Mouse (Mus musculus): ENCODE data around the gene Scnn1b.

Gene Scnn1b

DNA sequence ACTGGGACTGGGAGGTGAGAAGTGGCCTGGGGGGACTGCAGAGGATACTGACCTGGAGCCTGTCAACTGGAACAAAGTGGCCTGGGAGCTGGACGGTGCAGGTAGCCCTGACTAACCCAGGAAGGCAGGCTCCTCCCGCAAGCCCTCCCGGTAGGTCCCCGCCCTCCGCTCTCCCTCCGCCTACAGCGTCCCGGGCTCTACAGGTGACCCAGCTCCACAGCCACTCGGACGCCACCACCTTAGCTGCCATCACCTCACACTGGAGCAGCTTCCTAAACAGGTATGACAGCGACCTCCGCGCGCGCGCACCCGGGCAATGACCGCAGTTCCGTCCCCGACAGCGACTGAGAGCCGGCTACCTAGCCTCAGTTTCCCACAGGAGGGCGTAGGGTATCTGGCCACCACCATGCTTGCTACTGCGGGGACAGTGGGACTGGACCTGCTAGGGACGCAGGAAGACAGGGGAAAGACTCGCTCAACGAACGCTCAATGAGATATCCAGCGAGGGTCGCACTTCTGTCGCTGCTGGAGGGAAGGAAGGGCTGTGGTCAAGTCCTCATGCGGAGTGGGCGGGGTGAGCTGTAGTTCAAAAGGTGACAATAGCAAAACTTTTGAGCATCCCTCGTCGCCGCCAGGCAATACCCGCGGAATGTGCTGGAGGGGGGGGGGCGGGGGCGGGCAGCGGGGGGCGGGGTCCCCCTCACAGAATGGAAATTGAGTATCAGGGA is at the start of gene Scnn1b:
Scnn1b (plus strand) TSS at position 181 of the 728 bp plus-strand sequence.
- DNase-seq (ENCODE audit: low read depth, low spot score) = no peak

DNA sequence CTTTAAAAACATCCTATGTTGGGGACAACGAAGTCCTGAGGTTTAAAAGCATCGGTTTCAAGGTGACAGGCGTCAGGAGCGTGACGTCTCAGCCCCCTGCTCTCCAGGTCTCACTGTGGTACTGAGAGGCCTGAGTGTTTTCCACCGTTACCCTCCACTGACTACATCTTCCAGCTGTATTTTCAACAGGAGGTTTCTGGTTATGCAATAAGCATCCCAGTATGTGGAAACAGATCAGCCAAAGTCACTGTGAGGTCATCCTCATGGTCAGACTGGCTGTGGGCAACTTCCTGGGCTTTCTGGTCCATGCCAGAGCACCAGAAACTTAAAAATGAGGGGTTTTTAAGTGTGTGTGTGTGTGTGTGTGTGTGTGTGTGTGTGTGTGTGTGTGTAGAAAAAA is 43.2 kb upstream of the Scnn1b start:
- no peak for DNase-seq (ENCODE audit: low read depth, low spot score)

DNA sequence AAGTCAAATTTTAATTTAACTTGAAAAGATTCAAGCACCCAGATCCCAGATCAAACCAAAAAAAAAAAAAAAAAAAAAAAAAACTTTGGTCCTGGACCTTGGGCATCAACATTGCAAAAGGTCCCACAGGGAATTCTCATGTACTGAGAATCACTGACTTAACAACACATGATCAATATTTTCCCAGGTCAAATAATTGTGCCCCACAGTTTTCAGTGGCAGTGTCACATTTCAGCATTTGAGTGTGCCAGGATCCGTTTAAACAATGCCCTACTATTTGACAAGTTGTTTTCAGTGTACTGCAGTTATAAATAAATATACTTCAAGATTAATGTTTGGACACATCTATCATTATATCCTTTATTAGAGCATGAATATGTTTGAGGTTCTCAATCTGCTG is 36.4 kb upstream of the Scnn1b start:
- no peak for DNase-seq (ENCODE audit: low read depth, low spot score)

DNA sequence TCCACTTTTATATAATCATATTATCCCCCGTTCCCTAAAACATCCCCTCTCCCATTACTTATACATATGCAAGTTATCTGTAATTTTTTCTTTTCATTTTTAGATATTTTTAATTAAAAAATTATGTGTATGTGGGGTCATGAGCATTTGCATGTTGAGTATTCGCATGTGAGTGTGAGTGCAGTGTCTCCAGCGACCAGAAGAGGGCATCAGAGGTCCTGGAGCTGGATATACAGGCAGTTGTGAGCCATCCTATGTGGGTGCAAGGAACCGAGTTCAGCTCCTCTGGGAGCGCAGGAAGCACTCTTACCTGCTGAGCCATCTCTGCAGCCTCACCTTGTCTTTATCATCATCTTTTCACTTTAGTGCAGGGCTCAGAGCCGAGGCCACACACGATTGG is 29.4 kb upstream of the Scnn1b start:
- peak; percentile 4 for DNase-seq (ENCODE audit: low read depth, low spot score)

DNA sequence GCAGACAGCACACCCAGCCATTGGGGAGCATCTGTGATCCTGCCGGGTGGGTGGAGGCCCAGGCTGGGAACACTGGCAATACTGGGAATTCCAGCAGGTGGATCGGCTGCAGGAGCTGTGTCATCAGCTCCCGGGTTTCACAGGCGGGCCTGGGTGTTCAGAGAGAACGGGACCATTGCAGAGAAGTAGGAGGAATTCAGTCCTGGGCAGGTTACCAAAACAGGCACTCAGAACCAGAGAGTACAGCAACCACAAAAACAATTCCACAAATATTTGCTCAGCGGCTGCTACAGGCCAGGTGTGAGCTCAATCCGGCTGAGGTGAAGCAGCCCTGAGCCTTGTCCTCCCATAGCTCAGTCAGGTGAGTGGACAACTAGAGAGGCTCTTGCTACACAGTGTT is 28.0 kb upstream of the Scnn1b start:
- no peak for DNase-seq (ENCODE audit: low read depth, low spot score)

DNA sequence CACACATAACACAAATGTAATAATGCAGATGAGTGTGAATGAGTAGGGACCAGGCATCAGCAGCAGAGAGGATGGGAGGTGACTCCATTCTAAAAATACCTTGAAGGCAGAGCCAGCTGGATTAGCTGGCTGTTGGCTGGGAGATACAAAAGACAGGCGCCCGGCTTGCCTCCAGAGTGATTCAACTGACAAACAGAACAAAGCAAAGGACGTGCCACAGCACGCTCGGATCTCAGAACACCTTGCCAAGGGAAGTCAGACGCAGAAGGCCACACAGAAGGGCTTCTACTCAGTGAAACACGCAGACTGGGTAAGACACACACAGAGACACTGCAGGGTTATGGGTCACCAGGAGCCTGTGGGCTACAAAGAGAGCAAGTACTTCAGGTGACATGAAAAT is 24.0 kb upstream of the Scnn1b start:
- DNase-seq (ENCODE audit: low read depth, low spot score) = no peak

DNA sequence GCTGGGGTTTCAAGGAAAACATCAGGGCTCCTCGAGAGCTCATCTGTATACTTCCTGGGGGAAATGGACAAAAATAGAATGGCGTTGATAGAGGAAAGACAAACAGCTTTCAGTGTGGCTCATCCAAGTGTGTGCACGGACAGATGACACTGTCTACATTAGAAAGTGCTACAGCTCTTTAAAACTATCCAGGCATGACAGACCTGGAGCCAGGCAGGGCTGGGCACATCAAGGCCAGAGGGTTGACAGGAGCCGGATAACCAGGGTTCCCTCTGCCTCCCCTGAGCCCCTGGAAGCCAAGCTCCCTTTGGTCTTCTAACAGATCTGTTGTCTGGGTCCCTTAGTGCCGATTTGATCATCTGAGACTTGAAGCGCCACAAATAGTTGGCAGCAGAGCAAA is 22.6 kb upstream of the Scnn1b start:
- DNase-seq (ENCODE audit: low read depth, low spot score) = no peak

DNA sequence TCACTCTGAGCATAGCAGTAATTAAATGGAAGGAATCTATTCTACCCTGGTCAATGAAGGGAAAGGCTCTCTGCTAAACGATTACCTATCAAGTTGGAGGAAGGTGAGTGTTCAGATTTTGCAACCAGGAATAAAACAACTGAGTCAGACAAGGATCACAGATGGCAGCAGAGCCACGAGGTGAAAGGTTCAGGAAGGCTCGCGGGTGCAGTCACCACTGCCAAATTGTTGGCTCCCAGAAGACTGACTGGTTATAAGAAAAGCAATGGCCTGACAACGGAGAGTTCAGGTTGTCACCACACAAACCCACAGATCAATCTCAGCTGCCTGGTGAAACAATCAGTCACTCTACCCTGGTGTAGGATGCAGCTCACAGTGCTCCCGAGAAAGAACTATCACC is 18.9 kb upstream of the Scnn1b start:
- no peak for DNase-seq (ENCODE audit: low read depth, low spot score)

DNA sequence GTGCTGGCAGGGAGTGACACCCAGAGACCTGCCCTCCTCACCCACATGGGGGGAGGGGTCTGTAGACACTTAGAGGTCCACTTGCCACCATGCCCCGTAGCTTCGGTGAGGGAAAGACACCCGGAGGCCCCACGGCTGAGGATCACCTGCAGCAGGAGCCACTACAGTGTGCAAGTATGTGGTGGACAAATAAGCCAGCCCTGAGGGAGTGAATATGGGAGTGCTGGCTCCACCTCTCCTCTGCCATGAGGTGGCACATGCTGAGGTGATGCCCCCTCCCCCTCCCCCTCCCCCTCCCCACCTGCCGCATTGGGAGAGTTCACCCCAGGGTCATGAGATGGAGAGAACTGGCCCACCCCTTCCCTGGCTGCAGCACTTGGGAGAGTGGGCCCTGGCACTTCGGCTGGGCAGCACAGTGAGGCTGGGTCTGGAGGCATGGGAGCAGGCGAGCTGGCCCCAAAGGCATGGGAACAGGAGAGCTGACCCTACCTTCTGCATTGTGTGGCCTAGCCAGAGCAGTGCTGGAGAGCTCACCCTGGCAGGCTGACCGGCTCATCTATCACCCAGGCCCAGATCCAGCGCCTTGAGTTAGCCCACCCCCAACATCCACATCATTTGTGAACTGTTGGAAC is 16.2 kb upstream of the Scnn1b start:
- DNase-seq (ENCODE audit: low read depth, low spot score) = no peak

DNA sequence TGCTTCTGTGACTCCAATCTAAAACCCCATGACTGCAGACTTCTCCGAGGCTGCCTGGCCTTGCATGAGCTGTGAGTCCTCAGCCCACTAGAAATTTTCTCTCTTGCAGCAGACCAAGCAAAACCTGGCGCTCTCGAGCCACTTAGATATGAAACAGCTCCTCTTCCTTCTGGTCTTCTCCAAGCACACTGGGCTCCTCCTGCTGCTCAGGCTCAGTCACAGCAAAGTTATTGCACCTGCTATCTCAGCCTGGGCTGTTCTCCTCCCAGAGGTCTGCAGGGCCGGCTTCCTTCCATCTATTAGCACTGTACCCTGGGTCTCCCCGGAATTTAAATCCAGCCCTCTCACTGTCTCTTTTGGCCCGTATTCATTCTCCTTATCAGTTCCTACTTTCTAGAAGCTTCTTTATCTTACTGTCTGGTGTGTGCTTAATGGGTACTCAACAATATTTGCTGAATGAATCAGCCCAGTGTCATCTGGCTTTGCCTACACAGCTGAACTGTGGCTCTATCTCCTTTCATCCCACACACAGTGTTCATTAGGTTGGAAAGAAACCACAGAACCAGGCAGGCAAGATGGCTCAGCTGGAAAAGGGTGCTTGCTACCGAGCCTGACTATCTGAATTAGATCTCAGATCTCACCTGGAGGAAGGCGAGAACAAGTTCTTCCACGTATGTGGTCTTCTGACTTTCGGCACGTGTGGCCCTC is 7.5 kb upstream of the Scnn1b start:
- no peak for DNase-seq (ENCODE audit: low read depth, low spot score)

DNA sequence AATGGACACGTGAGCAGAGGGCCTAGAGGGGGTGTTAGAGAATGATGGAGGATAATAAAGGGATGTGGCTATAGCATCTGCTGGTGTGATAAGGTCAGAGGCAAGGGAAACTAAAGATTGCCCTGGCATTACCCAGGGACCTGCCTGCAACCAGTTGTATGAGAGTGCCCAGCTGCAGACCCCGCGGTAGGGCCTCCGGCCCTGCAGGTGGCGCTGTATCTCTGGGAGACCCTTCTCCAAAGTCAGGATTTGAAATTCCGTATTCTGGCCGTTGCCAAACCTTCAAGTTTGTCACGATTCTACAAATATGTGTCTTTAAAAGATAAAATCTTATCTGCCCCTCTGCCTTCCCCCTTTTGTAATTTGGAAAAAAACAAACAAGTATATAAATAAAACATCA is 5.9 kb upstream of the Scnn1b start:
- peak; percentile 4 for DNase-seq (ENCODE audit: low read depth, low spot score)

DNA sequence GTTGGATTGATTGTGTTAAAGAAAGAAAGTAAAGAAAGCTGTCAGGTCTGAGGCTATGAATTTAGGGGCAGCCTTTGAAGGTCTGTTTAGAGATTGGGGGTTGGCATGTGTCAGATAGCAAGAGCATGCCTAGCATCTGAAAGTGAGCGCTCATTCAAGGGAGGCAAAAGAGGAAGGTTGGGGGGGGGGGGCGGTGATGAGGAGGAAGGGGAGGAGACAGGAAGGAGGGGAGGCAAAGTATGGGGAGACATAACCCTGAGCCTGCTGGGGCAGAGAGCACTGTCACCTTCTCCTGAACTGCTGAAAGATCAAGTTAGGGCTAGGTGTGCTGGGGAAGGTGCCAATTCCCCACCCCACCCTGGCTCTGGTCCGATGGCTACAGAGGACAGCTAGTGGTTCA is 6.8 kb downstream of the Scnn1b start:
- DNase-seq (ENCODE audit: low read depth, low spot score) = no peak

DNA sequence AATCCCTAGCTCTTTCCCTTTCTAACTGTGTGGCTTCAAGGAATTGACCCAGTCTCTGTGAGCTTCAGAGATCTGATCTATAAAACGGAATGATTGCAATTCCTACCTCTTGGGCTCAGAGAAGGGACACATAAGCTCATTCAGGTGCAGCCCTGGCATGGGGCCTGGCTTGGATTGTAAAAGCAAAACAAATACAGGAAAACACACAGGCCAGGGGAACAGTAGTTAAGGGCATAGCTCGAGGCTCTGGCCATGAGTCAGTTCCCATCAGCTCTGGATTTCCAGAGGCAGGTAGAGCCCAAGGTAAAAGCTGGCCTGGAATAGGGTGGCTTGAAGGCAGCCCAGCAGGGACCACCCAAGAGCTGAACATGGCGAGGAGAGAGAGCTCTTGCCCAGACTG is 9.2 kb downstream of the Scnn1b start:
- DNase-seq (ENCODE audit: low read depth, low spot score) = no peak

DNA sequence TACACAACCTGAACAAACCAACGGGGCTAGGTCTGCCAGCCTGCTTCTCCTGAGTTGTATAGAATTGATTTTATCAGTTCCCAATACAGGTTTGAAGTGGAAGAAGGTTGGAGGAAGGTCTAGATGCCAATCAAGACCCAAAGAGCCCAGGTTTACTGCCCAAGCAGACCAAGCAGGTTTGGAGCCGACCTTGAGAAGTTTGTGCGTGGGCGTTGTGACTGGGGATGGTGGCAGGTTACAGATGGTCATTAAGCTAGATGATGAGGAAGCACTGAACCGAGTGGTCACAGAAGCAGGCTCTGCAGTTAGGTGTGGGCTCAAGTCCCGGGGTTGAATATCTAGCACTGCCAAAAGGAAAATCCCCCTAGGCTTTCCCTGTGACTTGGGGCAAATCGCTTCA is 9.9 kb downstream of the Scnn1b start:
- no peak for DNase-seq (ENCODE audit: low read depth, low spot score)

DNA sequence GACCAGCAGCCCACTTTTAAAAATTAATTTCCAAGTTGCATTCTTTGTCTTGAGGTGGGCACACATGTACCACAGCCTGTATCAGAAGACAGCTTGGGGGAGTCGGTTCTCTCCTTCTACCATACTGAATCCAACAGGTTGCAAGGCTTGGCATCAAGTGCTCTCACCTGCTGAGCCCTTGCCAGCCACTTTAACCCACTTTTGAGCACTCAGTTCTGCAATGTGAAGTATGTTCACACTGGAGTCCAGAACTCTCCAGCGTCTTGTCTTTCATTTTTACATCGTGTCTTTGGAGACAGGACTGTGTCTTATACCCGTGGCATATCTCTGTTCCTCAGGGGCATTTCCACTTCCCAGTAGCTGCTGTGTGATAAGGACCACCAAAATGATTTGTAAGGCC is 15.4 kb downstream of the Scnn1b start:
- no peak for DNase-seq (ENCODE audit: low read depth, low spot score)

DNA sequence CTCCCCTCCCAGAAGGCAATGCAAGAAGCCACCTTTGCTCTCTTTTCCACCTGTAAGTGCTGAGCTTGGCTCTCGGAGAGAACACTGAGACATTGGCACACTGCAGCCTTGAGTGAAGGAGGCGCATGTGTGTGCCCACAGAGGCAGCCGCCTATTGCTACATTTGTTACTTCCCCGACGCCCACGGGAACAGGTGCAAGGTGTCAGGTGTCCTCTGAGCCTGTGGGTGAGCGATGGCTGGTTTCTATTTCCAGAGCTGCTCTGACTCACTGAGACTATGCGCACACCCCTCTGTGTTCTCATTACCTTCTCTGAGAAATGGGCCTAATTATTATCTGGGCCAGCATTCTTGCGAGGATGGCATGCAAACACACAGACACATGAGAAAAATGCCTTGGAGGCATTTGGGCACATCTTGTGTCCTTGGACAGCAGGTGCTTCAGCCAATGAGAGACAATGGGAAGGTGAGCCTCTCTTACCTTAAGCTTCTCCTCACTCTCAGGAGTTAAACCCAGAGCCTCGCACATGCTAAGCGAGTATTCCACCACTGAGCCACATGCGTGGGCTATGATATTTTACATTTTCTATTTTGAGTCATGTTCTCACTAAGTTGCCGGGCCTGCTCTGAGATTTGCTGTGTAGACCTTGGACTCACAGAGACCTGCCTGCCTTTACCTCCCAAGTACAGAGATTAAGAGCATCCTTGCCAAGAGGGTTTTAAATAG is 26.0 kb downstream of the Scnn1b start:
- DNase-seq (ENCODE audit: low read depth, low spot score) = no peak

DNA sequence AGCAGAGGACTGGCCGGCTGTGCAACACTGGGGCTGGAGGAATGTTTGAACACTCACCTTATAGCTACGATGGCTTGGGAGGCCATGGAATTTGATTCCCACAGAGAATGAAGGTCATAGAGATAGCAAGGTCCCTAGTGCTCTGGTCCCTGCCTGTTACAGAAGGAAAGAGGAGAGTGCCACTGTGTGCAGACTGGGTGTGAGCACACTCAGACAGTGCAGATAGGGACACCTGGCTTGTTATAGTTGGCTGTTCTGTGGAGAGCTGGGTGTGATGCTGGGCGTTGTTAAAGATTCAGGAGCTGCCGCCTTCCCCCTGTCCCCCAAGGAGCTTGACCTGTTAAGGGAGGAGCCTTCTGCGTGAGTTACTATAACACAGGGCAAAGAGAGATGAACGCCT is 31.9 kb downstream of the Scnn1b start:
- no peak for DNase-seq (ENCODE audit: low read depth, low spot score)

DNA sequence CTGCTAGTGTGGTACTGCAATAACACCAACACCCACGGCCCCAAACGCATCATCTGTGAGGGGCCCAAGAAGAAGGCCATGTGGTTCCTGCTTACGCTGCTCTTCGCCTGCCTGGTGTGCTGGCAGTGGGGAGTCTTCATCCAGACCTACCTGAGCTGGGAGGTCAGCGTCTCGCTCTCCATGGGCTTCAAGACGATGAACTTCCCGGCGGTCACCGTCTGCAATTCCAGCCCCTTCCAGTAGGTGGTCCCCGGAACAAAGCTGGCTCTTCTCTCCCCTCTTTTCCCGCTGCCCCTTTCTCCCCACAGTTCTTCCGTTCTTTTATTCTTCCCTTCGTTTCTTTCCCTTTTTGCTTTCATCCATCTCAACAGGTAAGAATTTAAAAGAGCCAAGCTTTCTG is 34.5 kb downstream of the Scnn1b start:
- peak; percentile 41 for DNase-seq (ENCODE audit: low read depth, low spot score)

DNA sequence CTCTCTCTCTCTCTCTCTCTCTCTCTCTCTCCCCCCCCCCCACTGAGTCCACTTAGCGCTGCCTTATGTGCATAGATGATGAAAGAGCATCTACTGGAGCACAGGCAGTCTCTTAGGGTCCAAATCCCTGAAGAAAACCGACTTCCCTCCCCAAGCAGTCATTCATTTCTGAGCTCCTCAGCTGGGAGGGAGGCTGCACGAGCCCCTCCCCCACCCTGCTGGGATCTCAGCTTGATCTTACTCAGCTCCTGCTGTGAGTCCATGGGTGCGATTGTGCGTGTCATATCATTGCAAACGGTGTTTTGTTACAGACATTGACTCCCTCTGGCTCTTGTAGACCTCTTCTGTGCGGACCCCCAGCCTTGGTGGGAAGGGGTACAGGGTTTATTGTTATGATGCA is 35.1 kb downstream of the Scnn1b start:
- no peak for DNase-seq (ENCODE audit: low read depth, low spot score)

DNA sequence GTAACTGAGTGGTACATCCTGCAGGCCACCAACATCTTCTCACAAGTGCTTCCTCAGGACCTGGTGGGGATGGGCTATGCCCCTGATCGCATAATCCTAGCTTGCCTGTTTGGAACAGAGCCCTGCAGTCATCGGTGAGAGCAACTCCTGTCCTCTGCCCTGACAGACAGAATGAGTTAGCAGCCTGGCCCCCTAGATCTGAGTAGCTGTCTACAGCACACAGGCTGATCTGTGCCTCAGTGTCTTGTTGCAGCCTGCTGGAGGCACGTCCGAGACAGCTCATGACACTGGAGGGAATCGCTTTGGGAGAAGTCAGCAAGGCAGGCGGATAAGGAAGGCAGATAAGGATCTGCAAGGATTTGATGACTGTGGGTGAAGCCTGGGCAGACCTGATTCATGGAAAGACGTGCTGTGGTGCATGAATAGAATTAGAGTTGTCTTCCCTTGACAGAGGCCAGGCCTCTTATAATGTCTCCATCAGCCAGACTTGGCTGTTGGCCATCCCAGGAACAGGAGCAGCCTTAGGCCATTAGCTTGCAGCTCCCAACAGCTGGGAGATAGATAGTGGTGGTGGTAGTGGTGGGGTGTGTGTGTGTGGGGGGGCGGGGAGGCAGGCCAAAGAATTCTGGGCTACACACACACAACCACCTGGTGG is 38.0 kb downstream of the Scnn1b start:
- DNase-seq (ENCODE audit: low read depth, low spot score) = no peak

DNA sequence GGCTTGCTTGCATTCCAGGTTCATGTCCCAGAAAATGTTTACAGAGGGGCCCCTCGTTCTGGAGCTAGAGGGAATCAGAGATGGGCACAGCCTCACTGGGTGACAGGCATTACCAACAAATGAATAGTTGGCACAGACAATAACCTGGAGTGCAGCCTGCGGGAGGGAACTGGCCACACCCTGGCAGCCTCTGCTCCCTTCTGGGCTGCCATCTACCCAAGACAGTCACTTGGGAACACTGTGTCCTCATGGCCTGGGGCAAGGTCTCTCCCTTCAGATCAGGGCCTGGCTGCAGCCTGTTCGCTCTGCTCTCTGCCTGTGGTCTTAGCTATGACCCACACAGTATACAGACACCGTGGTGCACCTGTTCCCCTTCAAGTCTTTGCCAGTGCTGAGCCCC is 42.0 kb downstream of the Scnn1b start:
- no peak for DNase-seq (ENCODE audit: low read depth, low spot score)

DNA sequence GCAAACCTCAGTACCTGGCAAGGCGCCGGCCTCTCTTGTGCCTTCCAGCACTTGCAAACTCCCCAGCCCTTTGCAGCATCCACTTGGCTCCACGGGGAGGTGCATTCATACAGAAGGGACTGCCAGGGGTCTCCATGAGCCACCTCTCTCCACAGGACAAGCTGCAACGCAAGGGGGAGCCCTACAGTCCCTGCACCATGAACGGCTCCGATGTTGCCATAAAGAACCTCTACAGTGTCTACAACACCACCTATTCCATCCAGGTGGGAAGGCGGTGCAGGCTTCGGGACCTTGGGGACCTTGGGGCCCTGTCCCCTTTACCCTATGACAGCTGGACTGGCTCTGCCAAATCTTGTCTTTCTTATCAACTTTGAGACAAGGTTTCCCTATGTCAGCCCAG is 47.4 kb downstream of the Scnn1b start:
- DNase-seq (ENCODE audit: low read depth, low spot score) = no peak
